Comparison of ENCODE assay signal across 28 mouse cellular contexts in the genomic region with DNA sequence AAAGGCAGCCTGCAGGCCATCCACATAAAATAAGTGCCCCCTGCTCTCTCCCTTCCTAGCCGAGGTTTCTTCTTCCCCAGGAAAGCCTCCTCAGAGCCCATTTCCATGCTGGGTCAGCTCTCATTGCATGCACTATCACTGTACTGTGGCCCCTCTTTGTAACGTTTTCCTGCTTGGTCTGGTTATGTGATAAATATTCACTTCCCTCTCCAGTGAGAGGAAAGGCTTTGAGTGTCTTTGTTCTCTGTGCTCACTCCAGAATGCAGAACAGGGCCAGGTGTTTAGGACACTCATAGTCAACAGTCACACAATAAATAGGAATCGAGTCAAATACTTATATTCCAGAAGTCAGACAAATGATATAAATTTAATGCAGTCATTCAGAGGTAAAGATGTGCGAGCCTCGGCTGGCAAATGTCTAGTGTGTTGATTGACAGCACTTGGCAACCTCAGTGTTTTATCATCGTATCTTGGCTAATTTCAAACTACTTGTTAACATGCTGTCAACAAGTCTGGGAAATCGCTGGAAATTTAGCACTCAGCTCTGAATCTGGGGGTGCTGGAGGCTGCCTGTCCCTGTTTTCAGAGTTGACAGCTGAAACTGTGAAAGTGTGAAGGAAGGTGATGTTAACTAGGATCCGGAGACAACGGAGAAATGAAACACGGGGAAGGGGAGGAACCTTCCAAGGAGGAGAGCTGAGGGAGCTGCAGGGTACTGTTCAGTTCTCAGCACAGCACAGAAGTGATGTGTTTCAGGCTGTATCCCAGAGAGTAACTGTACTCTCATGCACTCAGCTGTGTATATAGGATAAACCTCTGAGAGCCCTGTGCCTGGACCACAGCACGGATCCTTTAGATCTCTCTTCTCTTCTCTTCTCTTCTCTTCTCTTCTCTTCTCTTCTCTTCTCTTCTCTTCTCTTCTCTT. TPM values are rescaled to one million over a fixed set of nuclear protein-coding genes. Genes with fewer than 3 reads are reported as not detected.
DNase-seq lines count a peak whose midpoint lies in the region; ATAC-seq and TF ChIP-seq lines count a peak whose summit lies in the region.
"Had no signal": no experiment of that assay in that cellular context is flagged by ENCODE, and none has a peak within 500 bp of the region (broad histone marks: within the 10 kb centered on the region; RNA-seq: fewer than 3 reads in every experiment).

No protein-coding gene starts in this region.

- H3K9me3 ChIP-seq in forebrain, embryonic 16.5 days (ENCODE audit: control insufficient read depth, low read length) = no peaks in the 10 kb centered on the region
- H3K9me3 ChIP-seq: embryonic facial prominence, embryonic 13.5 days; hindbrain, embryonic 15.5 days; kidney, embryonic 15.5 days; limb, embryonic 13.5 days; liver, embryonic 12.5 days; midbrain, embryonic 10.5 days had no signal

- H3K4me2 ChIP-seq in forebrain, embryonic 16.5 days (ENCODE audit: low read length) = no peak overlapping the region
- H3K4me2 ChIP-seq: embryonic facial prominence, embryonic 13.5 days; hindbrain, embryonic 15.5 days; kidney, embryonic 15.5 days; limb, embryonic 13.5 days; liver, embryonic 12.5 days had no signal

- TF ChIP-seq POLR2A in thymus, adult 2 months (IDR thresholded peaks at IDR 0.05; ENCODE audit: control insufficient read depth, extremely low read depth, insufficient read depth, low read length, poor library complexity) = no peak

- H3K4me3 ChIP-seq in forebrain, embryonic 16.5 days (replicated peaks; ENCODE audit: low read length) = no peak overlapping the region
- H3K4me3 ChIP-seq in thymus, adult 2 months (ENCODE audit: control insufficient read depth, insufficient read depth, low read length) = no peak overlapping the region
- H3K4me3 ChIP-seq: embryonic facial prominence, embryonic 13.5 days; erythroblast, embryonic 14.5 days; hindbrain, embryonic 15.5 days; kidney, embryonic 15.5 days; limb, embryonic 13.5 days; liver, embryonic 12.5 days; midbrain, embryonic 10.5 days had no signal

- H3K36me3 ChIP-seq in forebrain, embryonic 16.5 days (ENCODE audit: control insufficient read depth, insufficient read depth) = no peaks in the 10 kb centered on the region
- H3K36me3 ChIP-seq in thymus, adult 2 months (ENCODE audit: control insufficient read depth, insufficient read depth, low read length) = no peaks in the 10 kb centered on the region
- H3K36me3 ChIP-seq: embryonic facial prominence, embryonic 13.5 days; hindbrain, embryonic 15.5 days; kidney, embryonic 15.5 days; limb, embryonic 13.5 days; liver, embryonic 12.5 days; midbrain, embryonic 10.5 days had no signal

- peak; percentile 86 for ATAC-seq in frontal cortex, adult (ENCODE audit: low TSS enrichment)
- ATAC-seq in forebrain, embryonic 16.5 days = peak; percentile 91
- ATAC-seq: CD4-positive, CD25-positive, alpha-beta regulatory T cell, adult 4 months; liver, embryonic 12.5 days had no signal

- 30% methylated on average over 11 of the region's 11 CpGs for WGBS in forebrain, embryonic 16.5 days
- 76% methylated on average over 11 of the region's 11 CpGs for WGBS in thymus, adult 2 months

- no peaks in the 10 kb centered on the region for H3K27me3 ChIP-seq in forebrain, embryonic 16.5 days (replicated peaks; ENCODE audit: control insufficient read depth, insufficient read depth, low read length)
- H3K27me3 ChIP-seq in thymus, adult 2 months (ENCODE audit: control insufficient read depth, insufficient read depth, low read length) = no peaks in the 10 kb centered on the region
- H3K27me3 ChIP-seq: embryonic facial prominence, embryonic 13.5 days; hindbrain, embryonic 15.5 days; kidney, embryonic 15.5 days; limb, embryonic 13.5 days; liver, embryonic 12.5 days had no signal

- no peak overlapping the region for H3K9ac ChIP-seq in forebrain, embryonic 16.5 days (replicated peaks; ENCODE audit: low read depth, low read length)
- H3K9ac ChIP-seq: embryonic facial prominence, embryonic 13.5 days; hindbrain, embryonic 15.5 days; kidney, embryonic 15.5 days; limb, embryonic 13.5 days; liver, embryonic 12.5 days had no signal

- H3K4me1 ChIP-seq in forebrain, embryonic 16.5 days (replicated peaks; ENCODE audit: control insufficient read depth, insufficient read depth, low read length) = peaks cover 6% of the 10 kb centered on the region
- no peaks in the 10 kb centered on the region for H3K4me1 ChIP-seq in thymus, adult 2 months (replicated peaks; ENCODE audit: control insufficient read depth, insufficient read depth, low read length)
- H3K4me1 ChIP-seq: embryonic facial prominence, embryonic 13.5 days; hindbrain, embryonic 15.5 days; kidney, embryonic 15.5 days; limb, embryonic 13.5 days; liver, embryonic 12.5 days; midbrain, embryonic 10.5 days had no signal

- DNase-seq in frontal cortex, postnatal 14 days (ENCODE audit: low spot score in 2 of 2) = no peak
- DNase-seq in left cerebral cortex, postnatal 25 days (ENCODE audit: low spot score in 2 of 2) = peak; percentile 10 to 50
- DNase-seq in left cerebral cortex, postnatal 4 days = no peak
- peak; percentile 64 for DNase-seq in brain, adult 2 months (ENCODE audit: low read depth, low spot score)
- no peak for DNase-seq in thymus, adult 2 months
- no peak for DNase-seq in adrenal gland, postnatal 36 days
- DNase-seq: adrenal gland, postnatal 25 days; cerebellum, adult 18-20 months; cerebellum, postnatal 36 days; embryo, embryonic 11 days; gastrocnemius, postnatal 36 days; kidney, postnatal 36 days; layer of hippocampus, postnatal 36 days; lung, adult 18-20 months; lung, postnatal 10 days; thymus, adult 18-20 months; thymus, postnatal 4 days had no signal

- intact Hi-C loops in left cerebral cortex, postnatal 25 days (cut with DNase I) = no loop called here
- intact Hi-C loops in left cerebral cortex, postnatal 4 days (cut with DNase I) = no loop called here

- H3K27ac ChIP-seq in forebrain, embryonic 16.5 days (ENCODE audit: low read length) = peak overlapping the region; percentile 85
- H3K27ac ChIP-seq in thymus, adult 2 months (ENCODE audit: control insufficient read depth, insufficient read depth, low read length) = no peak overlapping the region
- H3K27ac ChIP-seq: embryonic facial prominence, embryonic 13.5 days; hindbrain, embryonic 15.5 days; kidney, embryonic 15.5 days; limb, embryonic 13.5 days; liver, embryonic 12.5 days; midbrain, embryonic 10.5 days had no signal

- no peak for TF ChIP-seq CTCF in thymus, adult 2 months (IDR thresholded peaks at IDR 0.05; ENCODE audit: borderline replicate concordance, control insufficient read depth, extremely low read depth, insufficient read depth, low read length, poor library complexity)

RNA-seq across cellular contexts. Expression of gene Stab2, which starts 46.0 kb away (rescaled TPM):
- total RNA-seq in left cerebral cortex, postnatal 25 days (2021) = under 1 TPM; 0.43 to 0.66 TPM
- total RNA-seq in left cerebral cortex, postnatal 4 days (2021) = under 1 TPM; 0.62 to 0.91 TPM
- polyA plus RNA-seq in forebrain, embryonic 16.5 days (2015; fragmentation: Nextera tagmentation; extraction: Ambion mirVana) = 0.06 and 0.15 TPM in 2 replicates
- 7.2 and 8.5 TPM in 2 replicates for polyA plus RNA-seq in thymus, adult 2 months (2012; rRNA removed)
- total RNA-seq in adrenal gland, postnatal 36 days (2021) = under 1 TPM; 0.17 to 0.40 TPM
- total RNA-seq: neutrophil, adult 5-6 weeks had no signal

Comparison
In these comparisons a context has a peak if more than half of its experiments do, and no peak if none do; other contexts are left out.
1. DNase-seq: peak in left cerebral cortex, postnatal 25 days (2 of 2) and brain, adult 2 months (single experiment); none in frontal cortex, postnatal 14 days (0 of 2), left cerebral cortex, postnatal 4 days (single experiment), thymus, adult 2 months (single experiment) and adrenal gland, postnatal 36 days (0 of 2).